In genomic region chr12:86179266-86179665, GRCm38 (mm10) we compare ENCODE assay signal across 19 mouse cellular contexts.
A peak's percentile ranks its signal among the peaks of the same experiment; 100 is the strongest.
DNase-seq lines count a peak whose midpoint lies in the region; ATAC-seq and TF ChIP-seq lines count a peak whose summit lies in the region.
"Had no signal": no experiment of that assay in that cellular context is flagged by ENCODE, and none has a peak within 500 bp of the region (broad histone marks: within the 10 kb centered on the region; RNA-seq: fewer than 3 reads in every experiment).

No protein-coding gene starts in this region.

- no peaks in the 10 kb centered on the region for H3K9me3 ChIP-seq in forebrain, postnatal 0 days (ENCODE audit: low read length)
- H3K9me3 ChIP-seq: embryonic facial prominence, embryonic 13.5 days; liver, embryonic 12.5 days; stomach, embryonic 15.5 days had no signal

- no peak overlapping the region for H3K9ac ChIP-seq in forebrain, postnatal 0 days
- H3K9ac ChIP-seq: embryonic facial prominence, embryonic 13.5 days; liver, embryonic 12.5 days; stomach, embryonic 15.5 days had no signal

- no peaks in the 10 kb centered on the region for H3K27me3 ChIP-seq in forebrain, postnatal 0 days (ENCODE audit: insufficient read depth, low read length)
- H3K27me3 ChIP-seq: liver, embryonic 12.5 days; stomach, embryonic 15.5 days had no signal

- peak; percentile 38 for ATAC-seq in forebrain, postnatal 0 days
- ATAC-seq: activated CD4-positive, CD25-positive, alpha-beta regulatory T cell, adult 4 months; inflammation-experienced regulatory T-cells, adult 6 months; liver, embryonic 12.5 days; lung, postnatal 0 days had no signal

- no peak for TF ChIP-seq CTCF in forebrain, postnatal 0 days (IDR thresholded peaks at IDR 0.05; ENCODE audit: low read depth)

- peaks cover 25% of the 10 kb centered on the region for H3K4me1 ChIP-seq in forebrain, postnatal 0 days (ENCODE audit: insufficient read depth)
- H3K4me1 ChIP-seq: stomach, embryonic 15.5 days had no signal

- DNase-seq in layer of hippocampus, adult 11-12 months (ENCODE audit: low spot score): peak; percentile 48
- no peak for DNase-seq in layer of hippocampus, adult 9-10 months (ENCODE audit: low spot score)
- peak; percentile 75 for DNase-seq in right cerebral cortex, postnatal 14 days
- no peak for DNase-seq in right cerebral cortex, postnatal 36 days (ENCODE audit: low spot score in 2 of 2)
- DNase-seq in forebrain, postnatal 0 days: peak; percentile 91
- DNase-seq in thymus, postnatal 14 days: no peak
- DNase-seq in frontal cortex, postnatal 14 days (ENCODE audit: low spot score in 2 of 2): no peak
- DNase-seq: adrenal gland, postnatal 36 days; gastrocnemius, postnatal 10 days; heart, adult 2 months; kidney, adult 9 months; spleen, adult 18-20 months had no signal

- H3K4me2 ChIP-seq in forebrain, postnatal 0 days (ENCODE audit: low read depth): no peak overlapping the region
- H3K4me2 ChIP-seq: embryonic facial prominence, embryonic 13.5 days; liver, embryonic 12.5 days; stomach, embryonic 15.5 days had no signal

- peak overlapping the region; percentile 77 for H3K27ac ChIP-seq in forebrain, postnatal 0 days (ENCODE audit: low read depth, low read length)
- H3K27ac ChIP-seq: embryonic facial prominence, embryonic 13.5 days; heart, adult 2 months; layer of hippocampus, adult 2 months; liver, embryonic 12.5 days; stomach, embryonic 15.5 days had no signal

- H3K36me3 ChIP-seq in forebrain, postnatal 0 days (ENCODE audit: insufficient read depth): no peaks in the 10 kb centered on the region
- H3K36me3 ChIP-seq: embryonic facial prominence, embryonic 13.5 days; liver, embryonic 12.5 days; stomach, embryonic 15.5 days had no signal

- 19% methylated on average over 7 of the region's 7 CpGs for WGBS in forebrain, postnatal 0 days

- no peak overlapping the region for H3K4me3 ChIP-seq in forebrain, postnatal 0 days (ENCODE audit: low read depth, low read length)
- H3K4me3 ChIP-seq: embryonic facial prominence, embryonic 13.5 days; heart, adult 2 months; layer of hippocampus, adult 2 months; liver, embryonic 12.5 days; stomach, embryonic 15.5 days had no signal

Comparison
In these comparisons a context has a peak if more than half of its experiments do, and no peak if none do; other contexts are left out.
1. DNase-seq: peak in layer of hippocampus, adult 11-12 months (single experiment), right cerebral cortex, postnatal 14 days (single experiment) and forebrain, postnatal 0 days (single experiment); none in layer of hippocampus, adult 9-10 months (single experiment), right cerebral cortex, postnatal 36 days (0 of 2), thymus, postnatal 14 days (single experiment) and frontal cortex, postnatal 14 days (0 of 2).